Mouse (Mus musculus) monocyte, adult 5-6 weeks (primary cell): Measurements from ENCODE around the gene Trpv6. TPM values are rescaled to one million over a fixed set of nuclear protein-coding genes. Genes with fewer than 3 reads are reported as not detected.

Source experiments
- total RNA-seq: library from RNA; stranded (forward); fragments of 200-1000, 200-491, 200-594 nt; gene quantifications from 3 replicates; pipeline ENCODE4 v1.2.3, GENCODE M21; 2017

Gene Trpv6
- total RNA-seq, 1 experiment from 2014 or later: not detected

Other genes starting within 250 kb of the Trpv6 start
- gene Gm5771, start 244.0 kb downstream of the Trpv6 start, total RNA-seq: not detected in 3 replicates
- gene Gm10334, start 190.3 kb downstream of the Trpv6 start, total RNA-seq: not detected in 3 replicates
- not detected in 3 replicates for gene Prss1, start 177.5 kb downstream of the Trpv6 start, total RNA-seq
- not detected in 3 replicates for gene Prss2, start 114.6 kb downstream of the Trpv6 start, total RNA-seq
- 1.6 to 4.7 TPM (median 2.0 TPM) in 3 replicates for gene Ephb6, start 30.9 kb downstream of the Trpv6 start, total RNA-seq
- gene Trpv5, start 44.4 kb upstream of the Trpv6 start, total RNA-seq: not detected in 3 replicates
- not detected in 3 replicates for gene Llcfc1, start 48.0 kb upstream of the Trpv6 start, total RNA-seq
- gene Kel, start 67.9 kb upstream of the Trpv6 start, total RNA-seq: 0.39 TPM in 1 of 3 replicates, not detected in the others
- gene Olfr459, start 138.8 kb upstream of the Trpv6 start, total RNA-seq: not detected in 3 replicates
- not detected in 3 replicates for gene Pip, start 211.1 kb upstream of the Trpv6 start, total RNA-seq
- not detected in 3 replicates for gene Sval2, start 216.6 kb upstream of the Trpv6 start, total RNA-seq